Mouse (Mus musculus): ENCODE measurements around the gene Gm39566.

- TF ChIP-seq POLR2A (IDR thresholded peaks at IDR 0.05; ENCODE audit: low read depth, low read length) (no peak), CTCF (conservative IDR thresholded peaks at IDR 0.05; ENCODE audit: insufficient read depth, insufficient read length, low read depth, low read length) (no peak)
Observed at GRCm38 (mm10) chr11:69835326-69835965, 20.3 kb upstream of the Gm39566 start.
